Comparison of ENCODE assay signal across 8 mouse cellular contexts in the genomic region with DNA sequence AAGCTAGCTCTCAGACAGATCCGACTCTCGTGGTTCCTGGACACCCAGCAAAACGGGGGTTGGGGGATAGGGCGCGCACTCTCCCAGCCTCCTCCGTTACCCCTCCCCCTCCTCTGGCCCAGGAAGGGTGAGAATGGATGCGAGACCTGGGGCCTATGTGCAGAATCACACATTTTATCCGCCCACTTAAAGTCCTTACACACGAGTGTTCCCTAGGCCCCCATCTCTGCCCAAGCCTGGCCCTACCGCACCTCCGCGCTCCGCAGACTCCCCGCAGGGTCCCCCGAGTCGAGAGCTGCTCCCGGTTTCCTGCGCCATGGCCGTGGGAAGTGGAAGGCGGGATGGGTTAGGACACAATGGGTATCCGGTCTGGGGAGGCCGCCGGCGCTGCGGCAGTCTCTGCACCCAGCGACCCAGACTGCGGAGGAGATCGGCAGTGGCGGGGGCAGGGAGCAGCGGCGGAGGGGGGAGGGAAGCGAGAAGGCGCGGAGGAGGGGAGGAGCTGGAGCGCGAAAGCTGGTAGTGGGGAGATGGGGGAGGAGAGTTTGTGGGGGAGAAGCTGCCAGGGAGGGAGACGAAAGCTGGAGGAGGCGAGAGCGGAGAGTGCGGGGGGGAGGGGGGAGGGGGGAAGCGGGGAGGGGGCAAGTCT. TPM values are rescaled to one million over a fixed set of nuclear protein-coding genes. Genes with fewer than 3 reads are reported as not detected.
DNase-seq lines count a peak whose midpoint lies in the region; ATAC-seq and TF ChIP-seq lines count a peak whose summit lies in the region.

No protein-coding gene starts in this region.

- peak; percentile 69 for DNase-seq in layer of hippocampus, adult 11-12 months (ENCODE audit: low spot score)
- DNase-seq in layer of hippocampus, adult 9-10 months (ENCODE audit: low spot score): no peak
- DNase-seq in liver, adult 2 months (ENCODE audit: extremely low read depth, low read depth, low spot score): peak; percentile 21
- peak; percentile 87 for DNase-seq in midbrain, postnatal 0 days (ENCODE audit: low spot score)

- no peaks in the 10 kb centered on the region for H3K79me2 ChIP-seq in liver, adult 2 months (ENCODE audit: control insufficient read depth, insufficient read depth, low read length)

- no peaks in the 10 kb centered on the region for H3K9me3 ChIP-seq in embryonic facial prominence, embryonic 12.5 days
- no peaks in the 10 kb centered on the region for H3K9me3 ChIP-seq in heart, embryonic 12.5 days (replicated peaks)
- peaks cover 3% of the 10 kb centered on the region; the same call in 1 of the 2 replicates for H3K9me3 ChIP-seq in kidney, embryonic 15.5 days (replicated peaks)
- no peaks in the 10 kb centered on the region for H3K9me3 ChIP-seq in midbrain, postnatal 0 days (ENCODE audit: low read length)
- H3K9me3 ChIP-seq in stomach, embryonic 15.5 days: no peaks in the 10 kb centered on the region

- H3K27me3 ChIP-seq in embryonic facial prominence, embryonic 12.5 days: no peaks in the 10 kb centered on the region
- H3K27me3 ChIP-seq in heart, embryonic 12.5 days (replicated peaks): no peaks in the 10 kb centered on the region
- H3K27me3 ChIP-seq in kidney, embryonic 15.5 days: no peaks in the 10 kb centered on the region
- no peaks in the 10 kb centered on the region for H3K27me3 ChIP-seq in liver, adult 2 months (ENCODE audit: control insufficient read depth, insufficient read depth, low read length)
- no peaks in the 10 kb centered on the region for H3K27me3 ChIP-seq in midbrain, postnatal 0 days (ENCODE audit: insufficient read depth, low read length)
- H3K27me3 ChIP-seq in stomach, embryonic 15.5 days (replicated peaks): no peaks in the 10 kb centered on the region

- peak overlapping the region; percentile 91 for H3K4me2 ChIP-seq in embryonic facial prominence, embryonic 12.5 days (replicated peaks)
- H3K4me2 ChIP-seq in heart, embryonic 12.5 days: peak overlapping the region; percentile 88
- H3K4me2 ChIP-seq in kidney, embryonic 15.5 days: peak overlapping the region; percentile 72
- H3K4me2 ChIP-seq in midbrain, postnatal 0 days (ENCODE audit: low read depth, low read length, poor library complexity, severe bottlenecking): peak overlapping the region; percentile 85
- H3K4me2 ChIP-seq in stomach, embryonic 15.5 days: peak overlapping the region; percentile 82

- peaks cover 26% of the 10 kb centered on the region for H3K4me1 ChIP-seq in embryonic facial prominence, embryonic 12.5 days
- H3K4me1 ChIP-seq in heart, embryonic 12.5 days (replicated peaks): peaks cover 34% of the 10 kb centered on the region
- H3K4me1 ChIP-seq in kidney, embryonic 15.5 days: peaks cover 53% of the 10 kb centered on the region
- no peaks in the 10 kb centered on the region for H3K4me1 ChIP-seq in liver, adult 2 months (ENCODE audit: control insufficient read depth, insufficient read depth, low read length)
- H3K4me1 ChIP-seq in midbrain, postnatal 0 days (ENCODE audit: insufficient read depth, low read length): peaks cover 13% of the 10 kb centered on the region
- peaks cover 25% of the 10 kb centered on the region for H3K4me1 ChIP-seq in stomach, embryonic 15.5 days

- peak overlapping the region; percentile 76 for H3K4me3 ChIP-seq in embryonic facial prominence, embryonic 12.5 days
- peak overlapping the region; percentile 66 for H3K4me3 ChIP-seq in heart, embryonic 12.5 days
- peak overlapping the region; percentile 72 for H3K4me3 ChIP-seq in kidney, embryonic 15.5 days (replicated peaks)
- H3K4me3 ChIP-seq in liver, adult 2 months (ENCODE audit: insufficient read depth, low read depth, low read length): peak overlapping the region; percentile 90
- H3K4me3 ChIP-seq in midbrain, postnatal 0 days (ENCODE audit: low read depth, low read length): peak overlapping the region; percentile 86
- H3K4me3 ChIP-seq in stomach, embryonic 15.5 days (replicated peaks): peak overlapping the region; percentile 77

- WGBS in embryonic facial prominence, embryonic 12.5 days: under 1% methylated on average over 33 of the region's 41 CpGs
- WGBS in heart, embryonic 12.5 days: under 1% methylated on average over 31 of the region's 41 CpGs
- WGBS in kidney, embryonic 15.5 days: under 1% methylated on average over 37 of the region's 41 CpGs
- under 1% methylated on average over 34 of the region's 41 CpGs for WGBS in liver, adult 2 months
- WGBS in midbrain, postnatal 0 days: 0% methylated on average over 31 of the region's 41 CpGs
- WGBS in stomach, embryonic 15.5 days: under 1% methylated on average over 31 of the region's 41 CpGs

- TF ChIP-seq CTCF in liver, adult 2 months (IDR thresholded peaks at IDR 0.05; ENCODE audit: low read depth, low read length): no peak
- TF ChIP-seq CTCF in midbrain, postnatal 0 days (IDR thresholded peaks at IDR 0.05): no peak

- peaks cover 34% of the 10 kb centered on the region for H3K36me3 ChIP-seq in embryonic facial prominence, embryonic 12.5 days
- H3K36me3 ChIP-seq in heart, embryonic 12.5 days: peaks cover 40% of the 10 kb centered on the region
- peaks cover 38% of the 10 kb centered on the region for H3K36me3 ChIP-seq in kidney, embryonic 15.5 days
- no peaks in the 10 kb centered on the region for H3K36me3 ChIP-seq in liver, adult 2 months (ENCODE audit: control insufficient read depth, insufficient read depth, low read length)
- peaks cover 26% of the 10 kb centered on the region for H3K36me3 ChIP-seq in midbrain, postnatal 0 days (ENCODE audit: insufficient read depth, low read length)
- H3K36me3 ChIP-seq in stomach, embryonic 15.5 days: peaks cover 25% of the 10 kb centered on the region

- H3K27ac ChIP-seq in embryonic facial prominence, embryonic 12.5 days: peak overlapping the region; percentile 96
- peak overlapping the region; percentile 61 for H3K27ac ChIP-seq in heart, embryonic 12.5 days (ENCODE audit: poor library complexity, severe bottlenecking)
- peak overlapping the region; percentile 96 for H3K27ac ChIP-seq in kidney, embryonic 15.5 days
- H3K27ac ChIP-seq in liver, adult 2 months (replicated peaks; ENCODE audit: insufficient read depth, low read depth, low read length): peak overlapping the region; percentile 24
- H3K27ac ChIP-seq in midbrain, postnatal 0 days (ENCODE audit: low read depth, low read length): peak overlapping the region; percentile 98
- peak overlapping the region; percentile 79 for H3K27ac ChIP-seq in stomach, embryonic 15.5 days

- peak; percentile 85 for ATAC-seq in embryonic facial prominence, embryonic 12.5 days (ENCODE audit: insufficient number of reproducible peaks, insufficient read depth, low FRiP score, low TSS enrichment)
- peak; percentile 83 for ATAC-seq in heart, embryonic 12.5 days (ENCODE audit: insufficient number of reproducible peaks, low FRiP score)
- peak; percentile 86 for ATAC-seq in kidney, embryonic 15.5 days (replicated peaks; ENCODE audit: low FRiP score)
- ATAC-seq in midbrain, postnatal 0 days (ENCODE audit: low FRiP score): peak; percentile 85
- peak; percentile 77 for ATAC-seq in stomach, embryonic 15.5 days (ENCODE audit: insufficient read depth, low FRiP score, low read depth)

- TF ChIP-seq POLR2A in liver, adult 2 months (IDR thresholded peaks at IDR 0.05; ENCODE audit: extremely low read depth, insufficient read depth, low read length): peak; percentile 51; the same call in 1 of the 2 replicates

- peak overlapping the region; percentile 90 for H3K9ac ChIP-seq in embryonic facial prominence, embryonic 12.5 days
- H3K9ac ChIP-seq in heart, embryonic 12.5 days: peak overlapping the region; percentile 83
- H3K9ac ChIP-seq in kidney, embryonic 15.5 days: peak overlapping the region; percentile 69
- H3K9ac ChIP-seq in liver, adult 2 months (ENCODE audit: low read depth, low read length): peak overlapping the region; percentile 86
- peak overlapping the region; percentile 98 for H3K9ac ChIP-seq in midbrain, postnatal 0 days (replicated peaks; ENCODE audit: low read length, poor library complexity, severe bottlenecking)
- H3K9ac ChIP-seq in stomach, embryonic 15.5 days: peak overlapping the region; percentile 86

RNA-seq across cellular contexts. Expression of a gene that starts 11.0 kb away (rescaled TPM):
- polyA plus RNA-seq in embryonic facial prominence, embryonic 12.5 days (2016; fragmentation: Nextera tagmentation; extraction: Ambion mirVana): 51.9 and 59.9 TPM in 2 replicates
- 29.3 and 30.7 TPM in 2 replicates for polyA plus RNA-seq in heart, embryonic 12.5 days (2016; fragmentation: Nextera tagmentation; extraction: Ambion mirVana)
- 52.1 and 52.8 TPM in 2 replicates for polyA plus RNA-seq in kidney, embryonic 15.5 days (2015; fragmentation: Nextera tagmentation; extraction: Ambion mirVana)
- 11.4 and 12.7 TPM in 2 replicates for total RNA-seq in liver, adult 2 months (2014; rRNA removed)
- 7.2 and 8.6 TPM in 2 replicates for polyA plus RNA-seq in liver, adult 2 months (2012; rRNA removed)
- 19.6 and 22.6 TPM in 2 replicates for total RNA-seq in midbrain, postnatal 0 days (2014; rRNA removed)
- 24.1 and 24.2 TPM in 2 replicates for polyA plus RNA-seq in midbrain, postnatal 0 days (2015; fragmentation: Nextera tagmentation; extraction: Ambion mirVana)
- 44.3 and 45.0 TPM in 2 replicates for polyA plus RNA-seq in stomach, embryonic 15.5 days (2015; fragmentation: Nextera tagmentation; extraction: Ambion mirVana)

RNA-seq across cellular contexts. Expression of a gene that starts 12.6 kb away (rescaled TPM):
- polyA plus RNA-seq in embryonic facial prominence, embryonic 12.5 days (2016; fragmentation: Nextera tagmentation; extraction: Ambion mirVana): 41.4 and 42.1 TPM in 2 replicates
- 11.9 and 12.5 TPM in 2 replicates for polyA plus RNA-seq in heart, embryonic 12.5 days (2016; fragmentation: Nextera tagmentation; extraction: Ambion mirVana)
- 37.8 and 39.3 TPM in 2 replicates for polyA plus RNA-seq in kidney, embryonic 15.5 days (2015; fragmentation: Nextera tagmentation; extraction: Ambion mirVana)
- 0.74 and 0.94 TPM in 2 replicates for total RNA-seq in liver, adult 2 months (2014; rRNA removed)
- 0.80 and 1.4 TPM in 2 replicates for polyA plus RNA-seq in liver, adult 2 months (2012; rRNA removed)
- 98.8 and 112 TPM in 2 replicates for total RNA-seq in midbrain, postnatal 0 days (2014; rRNA removed)
- polyA plus RNA-seq in midbrain, postnatal 0 days (2015; fragmentation: Nextera tagmentation; extraction: Ambion mirVana): 37.8 and 39.0 TPM in 2 replicates
- polyA plus RNA-seq in stomach, embryonic 15.5 days (2015; fragmentation: Nextera tagmentation; extraction: Ambion mirVana): 10.1 and 10.8 TPM in 2 replicates

RNA-seq across cellular contexts. Expression of a gene that starts 36.6 kb away (rescaled TPM):
- polyA plus RNA-seq in embryonic facial prominence, embryonic 12.5 days (2016; fragmentation: Nextera tagmentation; extraction: Ambion mirVana): 26.4 and 27.4 TPM in 2 replicates
- 15.1 and 16.7 TPM in 2 replicates for polyA plus RNA-seq in heart, embryonic 12.5 days (2016; fragmentation: Nextera tagmentation; extraction: Ambion mirVana)
- polyA plus RNA-seq in kidney, embryonic 15.5 days (2015; fragmentation: Nextera tagmentation; extraction: Ambion mirVana): 21.9 and 23.5 TPM in 2 replicates
- total RNA-seq in liver, adult 2 months (2014; rRNA removed): 1.3 and 1.7 TPM in 2 replicates
- 1.7 and 2.3 TPM in 2 replicates for polyA plus RNA-seq in liver, adult 2 months (2012; rRNA removed)
- total RNA-seq in midbrain, postnatal 0 days (2014; rRNA removed): 56.7 and 57.7 TPM in 2 replicates
- 48.2 and 57.6 TPM in 2 replicates for polyA plus RNA-seq in midbrain, postnatal 0 days (2015; fragmentation: Nextera tagmentation; extraction: Ambion mirVana)
- polyA plus RNA-seq in stomach, embryonic 15.5 days (2015; fragmentation: Nextera tagmentation; extraction: Ambion mirVana): 17.3 and 17.4 TPM in 2 replicates

RNA-seq across cellular contexts. Expression of a gene that starts 37.0 kb away (rescaled TPM):
- polyA plus RNA-seq in embryonic facial prominence, embryonic 12.5 days (2016; fragmentation: Nextera tagmentation; extraction: Ambion mirVana): 47.4 and 50.2 TPM in 2 replicates
- polyA plus RNA-seq in heart, embryonic 12.5 days (2016; fragmentation: Nextera tagmentation; extraction: Ambion mirVana): 35.8 and 41.5 TPM in 2 replicates
- polyA plus RNA-seq in kidney, embryonic 15.5 days (2015; fragmentation: Nextera tagmentation; extraction: Ambion mirVana): 44.6 and 49.1 TPM in 2 replicates
- total RNA-seq in liver, adult 2 months (2014; rRNA removed): 13.0 and 14.6 TPM in 2 replicates
- polyA plus RNA-seq in liver, adult 2 months (2012; rRNA removed): 20.1 and 21.1 TPM in 2 replicates
- total RNA-seq in midbrain, postnatal 0 days (2014; rRNA removed): 54.7 and 58.5 TPM in 2 replicates
- polyA plus RNA-seq in midbrain, postnatal 0 days (2015; fragmentation: Nextera tagmentation; extraction: Ambion mirVana): 44.9 and 47.7 TPM in 2 replicates
- 35.5 and 43.1 TPM in 2 replicates for polyA plus RNA-seq in stomach, embryonic 15.5 days (2015; fragmentation: Nextera tagmentation; extraction: Ambion mirVana)

RNA-seq across cellular contexts. Expression of a gene that starts 40.3 kb away (rescaled TPM):
- not detected in 2 replicates for polyA plus RNA-seq in embryonic facial prominence, embryonic 12.5 days (2016; fragmentation: Nextera tagmentation; extraction: Ambion mirVana)
- not detected in 2 replicates for polyA plus RNA-seq in heart, embryonic 12.5 days (2016; fragmentation: Nextera tagmentation; extraction: Ambion mirVana)
- not detected in 2 replicates for polyA plus RNA-seq in kidney, embryonic 15.5 days (2015; fragmentation: Nextera tagmentation; extraction: Ambion mirVana)
- total RNA-seq in liver, adult 2 months (2014; rRNA removed): not detected in 2 replicates
- polyA plus RNA-seq in liver, adult 2 months (2012; rRNA removed): not detected in 2 replicates
- not detected in 2 replicates for total RNA-seq in midbrain, postnatal 0 days (2014; rRNA removed)
- polyA plus RNA-seq in midbrain, postnatal 0 days (2015; fragmentation: Nextera tagmentation; extraction: Ambion mirVana): not detected in 2 replicates
- not detected in 2 replicates for polyA plus RNA-seq in stomach, embryonic 15.5 days (2015; fragmentation: Nextera tagmentation; extraction: Ambion mirVana)

Comparison
In these comparisons a context has a peak if more than half of its experiments do, and no peak if none do; other contexts are left out.
1. H3K27ac ChIP-seq: peak in every context shown above with its lines; median percentile 98 in midbrain, postnatal 0 days; 96 in embryonic facial prominence, embryonic 12.5 days; 96 in kidney, embryonic 15.5 days; 79 in stomach, embryonic 15.5 days; 61 in heart, embryonic 12.5 days; 24 in liver, adult 2 months.